In genomic region chr4:138379091-138379840, GRCm38 (mm10) we compare ENCODE assay signal across 8 mouse cellular contexts. TPM values are rescaled to one million over a fixed set of nuclear protein-coding genes. Genes with fewer than 3 reads are reported as not detected.
DNase-seq lines count a peak whose midpoint lies in the region; ATAC-seq and TF ChIP-seq lines count a peak whose summit lies in the region.

No protein-coding gene starts in this region.

- no peaks in the 10 kb centered on the region for H3K27me3 ChIP-seq in spleen, adult 2 months (ENCODE audit: control insufficient read depth, insufficient read depth, low read length)
- H3K27me3 ChIP-seq in hindbrain, embryonic 16.5 days (replicated peaks; ENCODE audit: control insufficient read depth, insufficient read depth, low read length), result no peaks in the 10 kb centered on the region
- no peaks in the 10 kb centered on the region for H3K27me3 ChIP-seq in midbrain, embryonic 16.5 days (ENCODE audit: control insufficient read depth, insufficient read depth, low read depth, low read length)

- H3K36me3 ChIP-seq in spleen, adult 2 months (ENCODE audit: control insufficient read depth, insufficient read depth, low read length), result no peaks in the 10 kb centered on the region
- no peaks in the 10 kb centered on the region for H3K36me3 ChIP-seq in hindbrain, embryonic 16.5 days (ENCODE audit: control insufficient read depth, insufficient read depth, low read length)
- H3K36me3 ChIP-seq in midbrain, embryonic 16.5 days (ENCODE audit: control insufficient read depth, insufficient read depth, low read length), result no peaks in the 10 kb centered on the region

- no peak overlapping the region for H3K27ac ChIP-seq in spleen, adult 2 months (ENCODE audit: insufficient read depth, low read length)
- H3K27ac ChIP-seq in hindbrain, embryonic 16.5 days (ENCODE audit: low read depth, low read length), result peak overlapping the region; percentile 31
- peak overlapping the region; percentile 39 for H3K27ac ChIP-seq in midbrain, embryonic 16.5 days (ENCODE audit: low read length)

- no peak for DNase-seq in spleen, adult 2 months (ENCODE audit: low read depth in 1 of 2, low spot score in 2 of 2)
- no peak for DNase-seq in spleen, adult 12 weeks (ENCODE audit: low spot score)
- peak; percentile 87 for DNase-seq in cerebellum, adult 8-10 months
- DNase-seq in frontal cortex, postnatal 14 days (ENCODE audit: low spot score in 2 of 2), result peak; percentile 48 to 51
- DNase-seq in left cerebral cortex, postnatal 25 days (ENCODE audit: low spot score in 2 of 2), result peak; percentile 67 to 79
- peak; percentile 22 for DNase-seq in testis, postnatal 14 days (ENCODE audit: low spot score)

- H3K4me2 ChIP-seq in hindbrain, embryonic 16.5 days (ENCODE audit: low read length), result no peak overlapping the region
- no peak overlapping the region for H3K4me2 ChIP-seq in midbrain, embryonic 16.5 days (ENCODE audit: low read length)

- intact Hi-C loops in left cerebral cortex, postnatal 25 days (cut with DNase I), result loop anchor here (2.0 to 5.0 kb wide), 3 partner anchors 48 to 60 kb away; partner anchors contain the start of gene Pink1

- H3K9me3 ChIP-seq in hindbrain, embryonic 16.5 days (ENCODE audit: control insufficient read depth, low read length), result no peaks in the 10 kb centered on the region
- no peaks in the 10 kb centered on the region for H3K9me3 ChIP-seq in midbrain, embryonic 16.5 days (replicated peaks; ENCODE audit: control insufficient read depth, low read length, poor library complexity, severe bottlenecking)

- TF ChIP-seq CTCF in spleen, adult 2 months (IDR thresholded peaks at IDR 0.05; ENCODE audit: extremely low read depth, insufficient read depth, insufficient read length, insufficient replicate concordance), result peak; percentile 33; the same call in 1 of the 2 replicates

- H3K4me3 ChIP-seq in spleen, adult 2 months (ENCODE audit: extremely low read depth, insufficient read depth, insufficient read length), result no peak overlapping the region
- H3K4me3 ChIP-seq in hindbrain, embryonic 16.5 days (ENCODE audit: low read length), result no peak overlapping the region
- no peak overlapping the region for H3K4me3 ChIP-seq in midbrain, embryonic 16.5 days (ENCODE audit: low read depth, low read length)

- 53% methylated on average over 14 of the region's 14 CpGs for WGBS in spleen, adult 2 months
- WGBS in hindbrain, embryonic 16.5 days, result 35% methylated on average over 14 of the region's 14 CpGs
- 28% methylated on average over 14 of the region's 14 CpGs for WGBS in midbrain, embryonic 16.5 days

- no peaks in the 10 kb centered on the region for H3K4me1 ChIP-seq in spleen, adult 2 months (ENCODE audit: control insufficient read depth, insufficient read depth, insufficient read length)
- H3K4me1 ChIP-seq in hindbrain, embryonic 16.5 days (ENCODE audit: control insufficient read depth, insufficient read depth, low read depth, low read length), result peaks cover 9% of the 10 kb centered on the region
- peaks cover 20% of the 10 kb centered on the region for H3K4me1 ChIP-seq in midbrain, embryonic 16.5 days (ENCODE audit: control insufficient read depth, insufficient read depth, low read length)

- no peak for TF ChIP-seq POLR2A in spleen, adult 2 months (IDR thresholded peaks at IDR 0.05; ENCODE audit: low read depth, low read length)

- peak; percentile 78 for ATAC-seq in hindbrain, embryonic 16.5 days
- peak; percentile 60 for ATAC-seq in midbrain, embryonic 16.5 days

- no peak overlapping the region for H3K9ac ChIP-seq in hindbrain, embryonic 16.5 days (ENCODE audit: low read depth, low read length)
- H3K9ac ChIP-seq in midbrain, embryonic 16.5 days (ENCODE audit: low read depth, low read length), result 0 out of 2 replicates have a peak overlapping the region, but pooled peaks have one; percentile 11

RNA-seq across cellular contexts. Expression of gene Cda, which starts 11.5 kb away (rescaled TPM):
- polyA plus RNA-seq in spleen, adult 2 months (2012; rRNA removed), result 0.33 TPM in 1 of 2 replicates, not detected in the other
- polyA plus RNA-seq in hindbrain, embryonic 16.5 days (2015; fragmentation: Nextera tagmentation; extraction: Ambion mirVana), result 7.9 and 8.1 TPM in 2 replicates
- 1 to 10 TPM; 1.7 to 2.1 TPM for total RNA-seq in left cerebral cortex, postnatal 25 days (2021)
- 4.4 and 4.8 TPM in 2 replicates for polyA plus RNA-seq in midbrain, embryonic 16.5 days (2015; fragmentation: Nextera tagmentation; extraction: Ambion mirVana)

RNA-seq across cellular contexts. Expression of gene Fam43b, which starts 17.1 kb away (rescaled TPM):
- 0.06 and 0.13 TPM in 2 replicates for polyA plus RNA-seq in spleen, adult 2 months (2012; rRNA removed)
- 16.6 and 17.3 TPM in 2 replicates for polyA plus RNA-seq in hindbrain, embryonic 16.5 days (2015; fragmentation: Nextera tagmentation; extraction: Ambion mirVana)
- 10 to 100 TPM; 27.8 to 34.8 TPM for total RNA-seq in left cerebral cortex, postnatal 25 days (2021)
- 11.5 and 15.9 TPM in 2 replicates for polyA plus RNA-seq in midbrain, embryonic 16.5 days (2015; fragmentation: Nextera tagmentation; extraction: Ambion mirVana)

RNA-seq across cellular contexts. Expression of gene Pink1, which starts 53.2 kb away (rescaled TPM):
- polyA plus RNA-seq in spleen, adult 2 months (2012; rRNA removed), result 48.1 and 52.7 TPM in 2 replicates
- 100 and 108 TPM in 2 replicates for polyA plus RNA-seq in hindbrain, embryonic 16.5 days (2015; fragmentation: Nextera tagmentation; extraction: Ambion mirVana)
- 100 to 1,000 TPM; 261 to 283 TPM for total RNA-seq in left cerebral cortex, postnatal 25 days (2021)
- polyA plus RNA-seq in midbrain, embryonic 16.5 days (2015; fragmentation: Nextera tagmentation; extraction: Ambion mirVana), result 95.4 and 103 TPM in 2 replicates

RNA-seq across cellular contexts. Expression of gene Mul1, which starts 55.2 kb away (rescaled TPM):
- 7.8 and 8.7 TPM in 2 replicates for polyA plus RNA-seq in spleen, adult 2 months (2012; rRNA removed)
- 21.6 and 23.7 TPM in 2 replicates for polyA plus RNA-seq in hindbrain, embryonic 16.5 days (2015; fragmentation: Nextera tagmentation; extraction: Ambion mirVana)
- 10 to 100 TPM; 61.8 to 61.9 TPM for total RNA-seq in left cerebral cortex, postnatal 25 days (2021)
- 18.3 and 20.1 TPM in 2 replicates for polyA plus RNA-seq in midbrain, embryonic 16.5 days (2015; fragmentation: Nextera tagmentation; extraction: Ambion mirVana)

Comparison
In these comparisons a context has a peak if more than half of its experiments do, and no peak if none do; other contexts are left out.
1. DNase-seq: peak in cerebellum, adult 8-10 months (single experiment), frontal cortex, postnatal 14 days (2 of 2), left cerebral cortex, postnatal 25 days (2 of 2) and testis, postnatal 14 days (single experiment); none in spleen, adult 2 months (0 of 2) and spleen, adult 12 weeks (single experiment).
2. RNA of gene Fam43b, which starts 17.1 kb away (polyA plus RNA-seq): 16.6 to 17.3 TPM in hindbrain, embryonic 16.5 days and 11.5 to 15.9 TPM in midbrain, embryonic 16.5 days; 0.06 to 0.13 TPM in spleen, adult 2 months; every median in the first group is over 10 times any median in the second.